Mouse (Mus musculus): ENCODE data around the gene Ick.

- TF ChIP-seq CTCF (IDR thresholded peaks at IDR 0.05; ENCODE audit: insufficient read depth, low read length) (no peak), POLR2A (IDR thresholded peaks at IDR 0.05; ENCODE audit: borderline replicate concordance, extremely low read depth, low read depth, low read length) (no peak)
Measured at GRCm38 (mm10) chr9:78163291-78163690, 54.3 kb downstream of the Ick start.

Data from lung, adult 2 months (tissue).